Mouse (Mus musculus): ENCODE results near the gene Stx6. TPM values are rescaled to one million over a fixed set of nuclear protein-coding genes. Genes with fewer than 3 reads are reported as not detected.

Gene Stx6
- polyA plus RNA-seq, 1 experiment from 2014 or later: 85.0 TPM

GRCm38 (mm10) chr1:155202472-155202871, 44.0 kb downstream of the Stx6 start:
- Histone ChIP-seq H3K27ac (replicated peaks) (no peak overlapping the region), H3K27me3 (replicated peaks; ENCODE audit: low read depth, poor library complexity, severe bottlenecking) (no peaks in the 10 kb centered on the region), H3K9me3 (no peaks in the 10 kb centered on the region), H3K36me3 (replicated peaks) (peaks cover 96% of the 10 kb centered on the region), H3K4me3 (no peak overlapping the region), H3K4me1 (peaks cover 41% of the 10 kb centered on the region)
- WGBS: 78% methylated on average over 5 of the region's 5 CpGs
- DNase-seq (ENCODE audit: low spot score): no peak

DNA sequence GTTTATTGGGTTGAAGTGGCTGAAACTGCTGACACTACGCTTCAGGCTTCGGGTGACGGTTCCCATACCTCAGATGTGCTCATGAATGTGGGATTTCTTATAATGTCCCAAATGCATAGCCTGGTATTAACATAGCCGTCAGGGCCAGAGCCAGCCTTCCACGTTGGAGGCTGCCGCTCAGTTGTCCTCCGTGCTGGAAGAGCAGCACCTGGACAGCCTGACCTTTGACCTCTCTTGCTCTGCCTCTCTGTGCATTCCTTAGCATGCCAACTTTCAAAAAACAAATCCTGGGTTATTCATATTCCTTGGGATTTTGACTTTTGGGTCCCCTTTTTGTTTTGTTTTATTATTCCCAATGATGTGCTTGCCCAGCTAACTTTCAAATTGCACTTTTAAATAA, 44.6 kb downstream of the Stx6 start:
- 83% methylated on average over 7 of the region's 7 CpGs for WGBS
- Histone ChIP-seq H3K36me3 (replicated peaks) (peaks cover 94% of the 10 kb centered on the region), H3K4me3 (no peak overlapping the region), H3K9me3 (no peaks in the 10 kb centered on the region), H3K27me3 (replicated peaks; ENCODE audit: low read depth, poor library complexity, severe bottlenecking) (no peaks in the 10 kb centered on the region), H3K4me1 (peaks cover 41% of the 10 kb centered on the region), H3K27ac (replicated peaks) (no peak overlapping the region)
- DNase-seq (ENCODE audit: low spot score): no peak

GRCm38 (mm10) chr1:155203954-155204353, 45.4 kb downstream of the Stx6 start:
- Histone ChIP-seq H3K4me1 (peaks cover 41% of the 10 kb centered on the region), H3K4me3 (no peak overlapping the region), H3K36me3 (replicated peaks) (peaks cover 86% of the 10 kb centered on the region), H3K27me3 (replicated peaks; ENCODE audit: low read depth, poor library complexity, severe bottlenecking) (no peaks in the 10 kb centered on the region), H3K27ac (replicated peaks) (peak overlapping the region; percentile 48; the same call in 1 of the 2 replicates), H3K9me3 (no peaks in the 10 kb centered on the region)
- 91% methylated on average over 12 of the region's 12 CpGs for WGBS
- no peak for DNase-seq (ENCODE audit: low spot score)

- Histone ChIP-seq H3K4me3 (no peak overlapping the region), H3K27ac (replicated peaks) (no peak overlapping the region; the same call in 1 of the 2 replicates), H3K4me1 (peaks cover 43% of the 10 kb centered on the region), H3K9me3 (no peaks in the 10 kb centered on the region), H3K36me3 (replicated peaks) (peaks cover 79% of the 10 kb centered on the region), H3K27me3 (replicated peaks; ENCODE audit: low read depth, poor library complexity, severe bottlenecking) (no peaks in the 10 kb centered on the region)
- DNase-seq (ENCODE audit: low spot score): no peak
- WGBS: 92% methylated on average over 8 of the region's 8 CpGs
These were observed 46.1 kb downstream of the Stx6 start for GRCm38 (mm10) chr1:155204560-155205162.

- DNase-seq (ENCODE audit: low spot score): no peak
- WGBS: 67% methylated on average over 7 of the region's 7 CpGs
- H3K9me3 ChIP-seq: no peaks in the 10 kb centered on the region
- no peaks in the 10 kb centered on the region for H3K27me3 ChIP-seq (replicated peaks; ENCODE audit: low read depth, poor library complexity, severe bottlenecking)
- no peak overlapping the region for H3K4me3 ChIP-seq
- H3K4me1 ChIP-seq: peaks cover 49% of the 10 kb centered on the region
- H3K36me3 ChIP-seq (replicated peaks): peaks cover 72% of the 10 kb centered on the region
- H3K27ac ChIP-seq (replicated peaks): no peak overlapping the region; the same call in 1 of the 2 replicates
These were observed 46.8 kb downstream of the Stx6 start for GRCm38 (mm10) chr1:155205311-155205710.

DNA sequence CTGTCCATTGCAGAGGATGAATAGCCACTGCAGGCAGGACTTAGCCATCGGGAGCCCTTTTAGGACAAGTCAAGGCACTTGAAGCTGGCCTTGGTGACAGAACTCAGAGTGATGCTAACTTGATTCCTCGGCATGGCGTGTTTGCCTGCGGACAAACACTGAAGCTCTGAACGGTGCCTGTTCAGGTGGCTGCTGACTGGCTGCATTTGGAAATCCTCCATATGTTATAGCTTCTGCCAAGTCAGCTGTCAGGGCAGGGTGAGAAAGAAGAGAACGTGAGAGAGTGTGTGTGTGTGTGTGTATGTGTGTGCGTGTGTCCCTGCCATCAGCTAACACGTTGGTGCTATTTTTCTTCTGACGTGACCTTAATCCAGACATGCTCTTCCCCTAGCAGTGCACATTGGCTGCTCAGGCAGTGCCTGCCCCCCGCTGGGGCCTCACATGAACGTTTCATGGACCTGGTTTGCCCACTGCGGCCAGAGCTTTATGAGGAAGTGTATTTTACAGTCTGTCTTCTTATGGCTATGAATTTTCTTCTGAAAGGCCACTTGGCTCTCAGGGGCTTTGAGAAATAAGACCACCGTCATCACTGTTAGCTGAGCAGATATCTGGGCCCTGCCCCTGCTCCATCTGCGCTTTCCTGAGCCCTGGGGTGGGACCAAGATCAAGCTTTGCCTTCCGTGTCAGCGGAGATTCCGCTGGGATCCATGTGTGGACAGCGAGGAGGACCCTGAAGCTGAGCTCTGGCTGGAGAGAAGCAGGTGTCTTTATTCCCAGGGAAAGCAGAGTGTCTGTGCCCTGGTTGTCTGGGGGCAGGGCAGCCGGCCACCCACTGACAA, 47.5 kb downstream of the Stx6 start:
- Histone ChIP-seq H3K27me3 (replicated peaks; ENCODE audit: low read depth, poor library complexity, severe bottlenecking) (no peaks in the 10 kb centered on the region), H3K36me3 (replicated peaks) (peaks cover 65% of the 10 kb centered on the region), H3K9me3 (no peaks in the 10 kb centered on the region), H3K27ac (replicated peaks) (no peak overlapping the region; the same call in 1 of the 2 replicates), H3K4me1 (peaks cover 57% of the 10 kb centered on the region), H3K4me3 (no peak overlapping the region)
- 87% methylated on average over 19 of the region's 19 CpGs for WGBS
- no peak for DNase-seq (ENCODE audit: low spot score)

GRCm38 (mm10) chr1:155207859-155208258, 49.3 kb downstream of the Stx6 start:
- DNase-seq (ENCODE audit: low spot score): no peak

DNA sequence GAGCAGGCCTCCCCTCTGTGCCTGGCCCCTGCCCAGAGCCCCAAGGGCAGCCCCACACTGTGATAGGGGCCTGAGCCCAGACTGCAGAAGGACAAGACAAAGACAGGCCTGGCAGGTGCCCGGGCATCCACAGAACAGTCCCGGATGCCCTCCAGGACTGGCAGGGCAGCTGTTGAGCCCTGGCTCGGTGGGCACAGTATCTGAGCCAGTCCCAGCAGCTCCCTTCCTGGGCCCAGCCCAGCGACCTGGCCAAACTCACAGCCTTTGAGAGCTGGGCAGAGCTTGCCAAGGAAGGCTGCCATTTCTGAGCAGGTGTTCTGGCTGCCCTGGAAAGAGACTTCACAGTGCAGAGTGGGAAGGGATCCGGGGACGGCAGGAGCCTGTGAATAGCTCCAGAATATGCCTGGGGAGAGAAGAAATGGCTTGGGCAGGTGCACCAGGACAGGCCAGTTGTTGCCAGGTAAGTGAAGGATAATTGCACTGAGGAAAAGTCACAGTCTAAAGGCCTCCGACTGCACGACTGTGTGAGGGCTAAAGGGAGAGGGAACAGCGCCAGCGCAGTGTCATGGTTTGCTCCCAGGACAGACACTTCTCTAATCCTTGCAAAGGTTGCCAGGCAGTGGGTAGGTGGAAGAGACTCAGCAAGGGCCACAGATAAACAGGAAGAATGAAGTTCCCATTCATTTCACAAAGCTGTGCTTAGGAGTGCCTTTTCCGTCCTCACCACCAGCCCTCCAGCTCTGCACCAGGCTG, 51.7 kb downstream of the Stx6 start:
- H3K36me3 ChIP-seq (replicated peaks): peaks cover 26% of the 10 kb centered on the region
- WGBS: 71% methylated on average over 11 of the region's 11 CpGs
- no peak for DNase-seq (ENCODE audit: low spot score)
- H3K9me3 ChIP-seq: no peaks in the 10 kb centered on the region
- H3K27ac ChIP-seq (replicated peaks): peak overlapping the region; percentile 88
- H3K27me3 ChIP-seq (replicated peaks; ENCODE audit: low read depth, poor library complexity, severe bottlenecking): no peaks in the 10 kb centered on the region
- H3K4me1 ChIP-seq: peaks cover 72% of the 10 kb centered on the region
- H3K4me3 ChIP-seq: no peak overlapping the region

More at GRCm38 (mm10) chr1:155207859-155208258, 49.3 kb downstream of the Stx6 start:
- H3K36me3 ChIP-seq (replicated peaks): peaks cover 47% of the 10 kb centered on the region
- H3K4me3 ChIP-seq: no peak overlapping the region
- H3K9me3 ChIP-seq: no peaks in the 10 kb centered on the region
- peaks cover 60% of the 10 kb centered on the region for H3K4me1 ChIP-seq
- WGBS: 82% methylated on average over 3 of the region's 3 CpGs
- peak overlapping the region; percentile 20; the same call in 1 of the 2 replicates for H3K27ac ChIP-seq (replicated peaks)
- no peaks in the 10 kb centered on the region for H3K27me3 ChIP-seq (replicated peaks; ENCODE audit: low read depth, poor library complexity, severe bottlenecking)

DNA sequence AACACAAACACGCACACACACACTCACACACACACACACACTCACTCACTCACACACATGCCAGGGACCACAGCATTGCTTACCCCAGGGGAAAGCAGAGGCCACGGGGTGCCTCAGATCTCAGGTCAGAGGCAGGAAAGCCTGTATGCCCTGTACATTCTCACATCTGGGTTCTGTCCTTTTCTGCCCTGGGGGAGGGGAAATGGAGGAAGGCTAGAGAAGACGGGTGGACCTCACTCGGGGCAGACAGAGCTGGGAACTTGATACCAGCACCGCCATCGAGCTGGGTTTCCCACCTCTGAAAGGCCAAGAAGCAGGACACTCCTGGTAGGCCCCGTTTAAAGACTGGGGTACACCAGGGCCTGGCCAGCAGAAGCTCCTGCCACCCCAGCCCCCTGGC, 52.5 kb downstream of the Stx6 start:
- 16% methylated on average over 7 of the region's 7 CpGs for WGBS
- DNase-seq (ENCODE audit: low spot score): peak; percentile 69
- Histone ChIP-seq H3K27me3 (replicated peaks; ENCODE audit: low read depth, poor library complexity, severe bottlenecking) (no peaks in the 10 kb centered on the region), H3K36me3 (replicated peaks) (peaks cover 19% of the 10 kb centered on the region), H3K4me1 (peaks cover 72% of the 10 kb centered on the region), H3K27ac (replicated peaks) (peak overlapping the region; percentile 88), H3K4me3 (no peak overlapping the region; the same call in 1 of the 2 replicates), H3K9me3 (no peaks in the 10 kb centered on the region)

GRCm38 (mm10) chr1:155212081-155212480, 53.6 kb downstream of the Stx6 start:
- Histone ChIP-seq H3K27me3 (replicated peaks; ENCODE audit: low read depth, poor library complexity, severe bottlenecking) (no peaks in the 10 kb centered on the region), H3K27ac (replicated peaks) (peak overlapping the region; percentile 88), H3K4me1 (peaks cover 78% of the 10 kb centered on the region), H3K36me3 (replicated peaks) (peaks cover 16% of the 10 kb centered on the region), H3K4me3 (0 out of 2 replicates have a peak overlapping the region, but pooled peaks have one; percentile 8), H3K9me3 (no peaks in the 10 kb centered on the region)
- WGBS: 58% methylated on average over 4 of the region's 4 CpGs
- DNase-seq (ENCODE audit: low spot score): no peak

GRCm38 (mm10) chr1:155212493-155212892, 54.0 kb downstream of the Stx6 start:
- H3K4me1 ChIP-seq: peaks cover 80% of the 10 kb centered on the region
- peak overlapping the region; percentile 88 for H3K27ac ChIP-seq (replicated peaks)
- no peaks in the 10 kb centered on the region for H3K27me3 ChIP-seq (replicated peaks; ENCODE audit: low read depth, poor library complexity, severe bottlenecking)
- H3K9me3 ChIP-seq: no peaks in the 10 kb centered on the region
- 9% methylated on average over 6 of the region's 6 CpGs for WGBS
- peaks cover 12% of the 10 kb centered on the region for H3K36me3 ChIP-seq (replicated peaks)
- H3K4me3 ChIP-seq: peak overlapping the region; percentile 8; the same call in 1 of the 2 replicates
- DNase-seq (ENCODE audit: low spot score): peak; percentile 88
